Mouse (Mus musculus): ENCODE measurements around the gene Arid5b.

Arid5b gene

DNA sequence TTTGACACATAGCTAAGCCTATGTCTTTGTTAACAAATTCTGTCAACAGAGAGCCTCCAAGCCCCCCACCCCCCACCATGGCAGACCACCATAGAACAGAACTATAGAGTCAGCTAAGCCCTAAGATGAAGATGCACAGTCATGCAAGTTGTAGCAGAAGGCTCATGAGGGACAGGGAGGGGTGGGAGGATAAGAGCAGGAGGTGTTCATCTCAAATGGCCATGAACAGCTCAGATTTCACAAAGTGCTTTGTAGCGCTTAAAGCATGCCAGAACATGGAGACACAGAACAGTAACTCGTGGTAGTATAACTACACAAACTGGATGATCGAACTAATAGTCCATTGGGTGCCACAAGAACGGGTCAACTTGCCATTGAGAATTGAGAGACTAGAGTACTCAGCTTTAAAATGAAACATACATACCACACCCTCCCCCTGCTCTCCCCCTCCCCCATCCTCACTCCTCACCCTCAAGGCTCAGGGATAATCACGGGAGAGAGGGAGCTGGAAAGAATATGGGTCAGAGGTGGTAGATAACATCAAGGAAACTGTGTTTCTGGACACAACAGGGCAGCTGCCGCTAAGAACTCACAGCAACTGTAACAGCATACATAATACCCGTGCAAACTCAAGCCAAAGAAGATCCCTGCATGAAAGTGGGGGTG, 25.0 kb downstream of the Arid5b start:
- no peak for DNase-seq (ENCODE audit: low read depth, low spot score)
- no peaks in the 10 kb centered on the region; the same call in 1 of the 2 replicates for H3K36me3 ChIP-seq (ENCODE audit: control insufficient read depth, insufficient read depth, low read length, poor library complexity, severe bottlenecking)
- no peaks in the 10 kb centered on the region for H3K27me3 ChIP-seq (ENCODE audit: control insufficient read depth, insufficient read depth, low read length, poor library complexity, severe bottlenecking)

- DNase-seq (ENCODE audit: low read depth, low spot score) = peak; percentile 67
- Histone ChIP-seq H3K27me3 (ENCODE audit: control insufficient read depth, insufficient read depth, low read length, poor library complexity, severe bottlenecking) (no peaks in the 10 kb centered on the region), H3K36me3 (ENCODE audit: control insufficient read depth, insufficient read depth, low read length, poor library complexity, severe bottlenecking) (no peaks in the 10 kb centered on the region; the same call in 1 of the 2 replicates)
Measured at GRCm38 (mm10) chr10:68252650-68253049, 25.9 kb downstream of the Arid5b start.

DNA sequence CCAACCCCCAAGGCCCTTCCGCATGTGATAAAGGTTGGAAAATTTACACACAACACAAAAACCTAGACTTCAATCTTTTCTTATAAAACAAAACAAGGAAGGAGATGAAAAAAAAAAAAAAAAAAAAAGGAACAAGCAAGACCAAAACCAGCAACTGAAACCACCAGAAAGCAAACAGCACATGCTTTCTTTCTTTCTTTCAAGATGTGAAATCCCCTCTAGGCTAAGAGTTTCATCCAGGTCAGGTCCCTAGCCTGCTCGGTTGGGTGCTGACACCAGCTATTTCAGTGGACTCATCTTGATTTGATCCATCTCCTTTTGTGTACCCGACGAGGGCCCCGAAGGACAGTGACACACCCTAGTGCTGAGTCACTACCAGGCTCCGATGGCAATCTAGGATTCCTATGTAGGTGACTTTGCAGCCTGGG, 29.2 kb downstream of the Arid5b start:
- no peaks in the 10 kb centered on the region for H3K27me3 ChIP-seq (ENCODE audit: control insufficient read depth, insufficient read depth, low read length, poor library complexity, severe bottlenecking)
- H3K36me3 ChIP-seq (ENCODE audit: control insufficient read depth, insufficient read depth, low read length, poor library complexity, severe bottlenecking) = no peaks in the 10 kb centered on the region; the same call in 1 of the 2 replicates
- peak; percentile 72 for DNase-seq (ENCODE audit: low read depth, low spot score)

- H3K36me3 ChIP-seq (ENCODE audit: control insufficient read depth, insufficient read depth, low read length, poor library complexity, severe bottlenecking) = no peaks in the 10 kb centered on the region
- peak; percentile 19 for DNase-seq (ENCODE audit: low read depth, low spot score)
- H3K27me3 ChIP-seq (ENCODE audit: control insufficient read depth, insufficient read depth, low read length, poor library complexity, severe bottlenecking) = no peaks in the 10 kb centered on the region
Measured at GRCm38 (mm10) chr10:68248281-68249015, 30.1 kb downstream of the Arid5b start.

DNA sequence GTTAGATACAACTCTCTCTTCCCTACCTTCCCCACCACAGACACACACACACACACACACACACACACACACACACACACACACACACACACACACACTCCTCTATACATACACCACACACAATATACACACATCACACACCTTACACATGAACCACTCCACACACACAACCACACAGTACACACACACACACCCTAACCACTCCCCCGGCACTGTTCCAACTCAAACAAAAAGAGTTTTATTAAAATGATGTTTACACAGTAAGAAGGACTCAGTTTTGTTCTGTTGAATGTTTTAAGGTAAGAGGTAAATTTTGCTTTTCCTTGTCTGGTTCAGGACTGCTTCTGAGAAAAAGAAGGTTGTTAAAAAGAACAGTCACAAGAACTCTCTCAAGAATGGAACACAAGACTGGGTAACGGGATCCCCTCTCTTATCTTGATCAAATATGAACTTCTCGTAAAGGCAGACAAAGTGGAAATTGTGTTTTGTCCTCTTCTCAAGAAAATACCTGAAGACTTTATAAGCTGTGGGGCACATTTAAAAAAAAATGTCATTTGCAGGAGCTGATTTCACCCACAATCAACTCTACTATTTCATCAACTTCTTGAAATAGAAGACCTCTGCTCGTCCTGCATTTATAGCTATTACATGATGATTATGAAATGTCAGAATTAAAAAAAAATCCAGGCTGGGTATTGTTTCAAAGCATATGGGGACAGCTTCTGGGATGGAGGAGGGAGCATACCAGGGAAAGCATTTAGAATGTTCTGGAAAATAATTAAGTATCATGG, 30.9 kb downstream of the Arid5b start:
- no peak for DNase-seq (ENCODE audit: low read depth, low spot score)
- Histone ChIP-seq H3K36me3 (ENCODE audit: control insufficient read depth, insufficient read depth, low read length, poor library complexity, severe bottlenecking) (no peaks in the 10 kb centered on the region), H3K27me3 (ENCODE audit: control insufficient read depth, insufficient read depth, low read length, poor library complexity, severe bottlenecking) (no peaks in the 10 kb centered on the region)

- no peak for DNase-seq (ENCODE audit: low read depth, low spot score)
- Histone ChIP-seq H3K36me3 (ENCODE audit: control insufficient read depth, insufficient read depth, low read length, poor library complexity, severe bottlenecking) (no peaks in the 10 kb centered on the region), H3K27me3 (ENCODE audit: control insufficient read depth, insufficient read depth, low read length, poor library complexity, severe bottlenecking) (no peaks in the 10 kb centered on the region)
Measured at GRCm38 (mm10) chr10:68246603-68247247, 31.8 kb downstream of the Arid5b start.

DNA sequence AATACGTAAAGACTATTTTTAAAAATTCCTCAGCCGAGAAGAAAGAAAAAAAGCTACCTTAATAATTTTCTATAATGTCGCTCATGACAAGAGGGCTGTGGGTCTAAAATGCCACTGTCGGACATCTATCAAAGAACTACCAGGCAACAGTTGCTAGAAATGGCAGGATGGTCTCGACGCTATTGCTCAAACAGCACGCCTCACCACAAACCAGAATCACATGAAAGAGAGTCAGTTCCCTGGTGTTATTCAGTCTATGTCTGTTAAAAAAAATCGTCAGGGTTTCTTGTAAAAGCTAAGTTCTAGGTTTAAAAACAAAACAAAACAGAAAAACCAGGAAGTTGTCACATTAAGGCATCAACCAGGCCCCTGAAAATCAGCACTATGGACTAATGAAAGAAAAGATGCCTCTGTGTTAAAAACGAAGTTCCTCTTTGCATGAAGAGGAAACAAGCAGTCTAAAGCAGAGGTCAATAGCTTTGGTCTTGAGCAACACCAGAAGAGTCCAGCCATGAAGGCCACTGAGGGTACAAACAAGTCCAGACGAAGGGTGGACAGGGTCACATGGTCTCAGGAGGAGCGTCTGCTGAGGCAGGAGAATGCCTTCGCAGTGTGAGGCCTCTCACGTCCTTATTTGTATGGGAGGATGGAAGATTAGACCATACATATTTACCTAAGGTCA, 37.6 kb downstream of the Arid5b start:
- H3K36me3 ChIP-seq (ENCODE audit: control insufficient read depth, insufficient read depth, low read length, poor library complexity, severe bottlenecking) = 0 out of 2 replicates have a peak, but pooled peaks cover 3% of the 10 kb centered on the region
- peak; percentile 73 for DNase-seq (ENCODE audit: low read depth, low spot score)
- no peaks in the 10 kb centered on the region for H3K27me3 ChIP-seq (ENCODE audit: control insufficient read depth, insufficient read depth, low read length, poor library complexity, severe bottlenecking)

- H3K36me3 ChIP-seq (ENCODE audit: control insufficient read depth, insufficient read depth, low read length, poor library complexity, severe bottlenecking) = 0 out of 2 replicates have a peak, but pooled peaks cover 3% of the 10 kb centered on the region
- DNase-seq (ENCODE audit: low read depth, low spot score) = peak; percentile 52
- H3K27me3 ChIP-seq (ENCODE audit: control insufficient read depth, insufficient read depth, low read length, poor library complexity, severe bottlenecking) = no peaks in the 10 kb centered on the region
Measured at GRCm38 (mm10) chr10:68240094-68240803, 38.3 kb downstream of the Arid5b start.

- H3K36me3 ChIP-seq (ENCODE audit: control insufficient read depth, insufficient read depth, low read length, poor library complexity, severe bottlenecking) = 0 out of 2 replicates have a peak, but pooled peaks cover 3% of the 10 kb centered on the region
- H3K27me3 ChIP-seq (ENCODE audit: control insufficient read depth, insufficient read depth, low read length, poor library complexity, severe bottlenecking) = no peaks in the 10 kb centered on the region
- DNase-seq (ENCODE audit: low read depth, low spot score) = no peak
Measured at GRCm38 (mm10) chr10:68239426-68240070, 39.0 kb downstream of the Arid5b start.

DNA sequence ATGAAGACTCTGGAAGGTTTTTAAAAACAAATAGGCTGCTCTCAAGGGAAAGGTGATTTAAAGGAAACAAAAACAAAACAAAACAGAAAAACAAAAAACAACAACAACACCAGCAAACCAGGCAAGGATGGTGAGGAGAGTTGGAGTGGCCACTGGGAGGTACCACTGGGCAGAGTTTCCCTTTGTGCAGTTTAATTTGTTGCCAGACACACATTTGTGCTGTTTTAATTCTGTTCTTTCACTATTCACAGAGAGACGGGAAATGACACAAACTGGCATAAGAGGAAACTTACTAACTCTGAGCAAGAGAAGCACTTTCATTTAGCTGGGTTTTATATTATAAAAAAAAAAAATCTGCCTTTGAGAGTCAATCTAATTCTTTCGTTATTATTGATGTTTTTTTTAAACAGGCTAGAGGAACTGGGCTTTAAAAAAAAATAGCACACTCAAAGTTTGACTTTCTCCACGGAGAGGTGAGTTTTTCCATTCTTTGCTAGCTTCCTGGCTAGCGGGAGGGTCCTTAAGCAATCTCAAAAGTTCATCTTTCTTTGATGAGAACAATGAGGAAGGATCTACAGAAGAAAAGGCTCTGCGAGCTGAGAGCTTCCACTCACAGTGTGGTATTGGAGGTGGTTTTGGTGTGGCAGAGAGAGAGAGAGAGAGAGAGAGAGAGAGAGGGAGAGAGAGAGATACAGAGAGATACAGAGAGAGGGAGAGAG, 39.7 kb downstream of the Arid5b start:
- peak; percentile 62 for DNase-seq (ENCODE audit: low read depth, low spot score)
- no peaks in the 10 kb centered on the region for H3K27me3 ChIP-seq (ENCODE audit: control insufficient read depth, insufficient read depth, low read length, poor library complexity, severe bottlenecking)
- H3K36me3 ChIP-seq (ENCODE audit: control insufficient read depth, insufficient read depth, low read length, poor library complexity, severe bottlenecking) = 0 out of 2 replicates have a peak, but pooled peaks cover 6% of the 10 kb centered on the region

DNA sequence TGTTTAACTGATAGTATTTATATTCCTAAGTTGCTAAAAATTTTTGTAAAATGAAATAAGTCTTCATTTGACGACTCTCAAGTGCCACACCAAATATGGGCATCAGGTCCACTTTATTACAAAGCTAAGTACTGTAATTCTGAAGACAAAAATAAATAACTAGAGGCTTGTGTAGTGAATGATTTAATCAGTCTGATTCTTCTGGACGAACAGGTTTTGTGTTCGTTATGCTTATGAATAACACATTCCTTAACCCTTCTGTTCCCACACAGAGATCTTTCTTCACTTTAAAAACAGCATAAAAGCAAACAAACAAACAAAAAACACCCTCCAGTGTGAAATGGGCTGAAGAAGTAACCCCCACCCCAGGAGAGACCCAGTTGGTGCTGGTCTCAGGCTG, 40.4 kb downstream of the Arid5b start:
- no peak for DNase-seq (ENCODE audit: low read depth, low spot score)
- Histone ChIP-seq H3K36me3 (ENCODE audit: control insufficient read depth, insufficient read depth, low read length, poor library complexity, severe bottlenecking) (0 out of 2 replicates have a peak, but pooled peaks cover 6% of the 10 kb centered on the region), H3K27me3 (ENCODE audit: control insufficient read depth, insufficient read depth, low read length, poor library complexity, severe bottlenecking) (no peaks in the 10 kb centered on the region)

DNA sequence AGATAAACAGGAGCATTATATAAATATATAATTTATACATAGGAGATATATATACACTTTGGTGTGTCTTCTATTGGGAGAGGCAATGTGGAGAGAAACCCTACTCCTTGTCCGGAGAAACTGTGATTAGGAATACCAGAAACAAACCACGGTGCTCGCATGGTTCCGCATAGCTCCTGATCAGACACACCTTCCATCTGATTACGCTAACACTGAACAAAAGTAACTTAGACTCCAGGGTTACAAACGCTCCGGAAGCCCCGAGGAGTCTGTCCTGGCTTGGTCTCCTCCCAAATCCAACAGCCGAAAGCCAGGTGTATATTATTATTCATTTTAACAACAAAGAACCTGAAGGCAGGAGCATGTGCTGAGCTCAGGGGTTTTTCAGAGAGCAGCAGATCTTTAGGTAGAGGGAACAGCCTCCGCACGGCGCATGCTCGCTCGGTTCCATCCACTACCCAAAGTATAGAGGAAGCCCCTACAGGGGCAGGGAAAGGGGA, 41.5 kb downstream of the Arid5b start:
- Histone ChIP-seq H3K27me3 (ENCODE audit: control insufficient read depth, insufficient read depth, low read length, poor library complexity, severe bottlenecking) (no peaks in the 10 kb centered on the region), H3K36me3 (ENCODE audit: control insufficient read depth, insufficient read depth, low read length, poor library complexity, severe bottlenecking) (0 out of 2 replicates have a peak, but pooled peaks cover 6% of the 10 kb centered on the region)
- no peak for DNase-seq (ENCODE audit: low read depth, low spot score)
